Mouse (Mus musculus) testis, postnatal 14 days (tissue): ENCODE data around the gene Ttc4.

Experiments used
- DNase-seq: peaks from one replicate; pipeline ENCODE4 v3.0.0; 2021; ENCODE audit warnings: low spot score

Gene Ttc4

DNA sequence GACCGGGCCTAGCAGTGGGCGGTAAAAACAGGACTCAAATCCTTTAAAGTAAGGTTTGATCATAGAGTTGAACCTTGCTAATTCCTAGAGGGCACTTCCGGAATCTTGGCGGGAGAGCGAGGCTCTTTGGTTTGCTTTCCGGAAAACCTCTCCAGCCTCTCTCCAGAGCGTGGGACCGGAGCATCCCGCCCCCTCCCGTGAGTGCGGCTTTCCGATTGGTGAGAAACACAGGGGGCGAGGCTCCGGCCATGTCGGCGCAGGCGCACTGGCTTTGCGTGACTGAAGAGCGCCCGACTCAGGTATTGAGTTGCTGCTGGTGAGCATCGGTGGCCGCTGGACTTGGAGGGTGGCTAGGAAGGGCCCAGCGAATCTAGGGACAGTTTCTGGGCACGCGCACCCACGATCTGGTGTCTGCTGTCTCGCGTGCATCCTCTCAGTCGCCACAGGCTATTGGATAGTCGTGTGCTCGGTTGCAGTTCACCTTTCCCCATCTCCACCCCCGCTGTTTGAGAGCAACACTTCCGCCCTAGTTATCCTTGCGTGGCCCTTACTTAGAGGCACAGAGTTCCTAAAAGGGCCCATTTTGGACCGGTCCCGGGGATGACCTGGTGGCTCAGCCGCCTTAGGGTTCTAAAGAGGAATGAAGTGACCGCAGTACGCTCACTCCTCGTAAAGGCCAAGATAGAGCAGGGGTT is 27.8 kb downstream of the Ttc4 start, which contains the start of gene Pars2:
Gene Pars2, plus strand, starts transcription at position 237 of the 695 bp plus-strand sequence.
- DNase-seq, result peak; percentile 97

DNA sequence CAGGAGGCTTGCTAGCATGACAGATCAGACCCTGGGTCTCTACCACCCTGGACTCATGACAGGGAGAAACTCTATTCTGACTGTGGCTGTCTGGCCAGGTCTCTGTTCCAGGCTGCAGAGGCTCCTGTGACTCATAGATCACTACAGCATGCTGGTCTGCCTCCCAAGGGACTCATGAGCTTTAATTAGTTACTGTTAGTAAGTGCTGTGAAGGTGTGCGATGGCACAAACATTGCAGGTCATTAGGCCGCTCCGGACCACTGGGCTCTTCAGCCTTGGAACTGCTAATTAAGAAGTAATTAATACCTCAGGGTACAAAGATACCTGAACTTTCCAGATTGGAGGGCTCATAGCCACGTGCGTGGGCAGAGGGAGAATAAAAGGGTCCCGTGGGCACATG is 31.6 kb downstream of the Ttc4 start:
- no peak for DNase-seq

DNA sequence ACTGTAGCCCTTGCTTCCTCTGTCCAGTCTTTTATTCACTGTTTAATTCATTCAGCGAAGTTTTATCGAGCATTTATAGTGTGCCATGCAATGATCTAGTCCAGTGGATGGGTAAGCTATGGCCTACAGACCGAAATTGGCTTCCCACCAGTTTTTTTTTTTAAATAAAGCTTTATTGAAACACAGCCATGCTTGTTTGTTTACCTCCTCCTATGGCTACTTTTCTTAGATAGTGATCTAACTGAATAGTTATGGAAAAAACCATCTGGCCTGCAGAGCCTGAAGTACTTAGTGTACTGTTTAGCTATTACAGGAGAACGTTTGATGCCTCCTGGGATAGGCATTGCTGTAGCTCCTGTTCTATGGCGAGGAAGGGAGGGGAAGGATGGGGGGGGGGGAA is 32.9 kb downstream of the Ttc4 start:
- DNase-seq, result no peak

DNA sequence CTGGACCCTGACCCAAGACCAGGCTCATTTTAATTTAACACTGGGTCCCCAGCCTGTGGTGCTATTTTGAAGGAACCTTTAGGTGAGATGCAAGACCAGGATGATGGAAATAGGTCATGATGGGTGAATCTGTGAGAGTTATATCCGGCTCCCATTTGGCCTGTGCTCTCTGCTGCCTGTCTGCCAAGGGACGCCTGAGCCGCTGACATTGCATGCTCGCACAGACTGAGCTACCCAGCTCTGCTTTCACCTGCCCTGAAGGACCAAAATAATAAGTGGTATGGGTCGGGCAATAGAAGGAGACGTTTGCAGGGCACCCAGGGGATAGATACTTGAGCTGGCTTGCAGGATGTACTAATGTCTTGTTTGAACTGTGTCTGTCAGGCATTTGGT is 34.5 kb downstream of the Ttc4 start:
- no peak for DNase-seq

DNA sequence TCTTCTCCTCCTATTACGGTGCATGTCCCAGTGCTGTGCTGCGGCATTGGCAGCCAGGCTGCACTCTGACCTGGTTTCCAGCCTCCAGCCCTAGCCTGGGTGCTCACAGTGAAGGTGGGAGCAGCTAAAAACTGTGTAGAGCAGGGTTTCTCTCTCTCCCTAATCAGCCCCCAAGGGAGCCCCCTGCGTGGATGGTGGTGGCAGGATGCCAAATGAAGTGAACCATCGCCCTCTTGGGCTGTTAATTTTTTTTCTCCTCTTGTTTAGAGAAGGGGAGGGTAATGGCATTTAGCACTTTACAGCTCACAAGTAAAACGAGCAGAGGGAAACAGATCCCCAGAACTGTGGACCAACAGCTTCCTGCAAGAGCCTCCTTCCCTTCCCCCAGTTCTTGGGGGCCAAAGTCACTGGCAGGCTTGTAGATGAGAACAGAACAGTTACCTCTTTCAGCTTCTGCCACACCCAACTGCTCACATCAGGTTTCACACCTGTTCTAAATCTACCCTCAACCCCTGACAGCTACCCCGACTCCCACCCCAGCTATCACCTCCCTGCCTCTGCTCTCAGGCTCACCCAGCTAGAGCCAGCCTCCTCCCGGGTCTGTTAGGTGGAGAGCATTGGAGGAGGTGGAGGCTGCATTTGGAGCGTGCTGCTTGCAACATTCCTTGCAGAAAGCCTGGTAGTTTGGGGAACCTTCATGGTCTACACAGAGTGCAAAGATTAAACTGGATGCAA is 35.1 kb downstream of the Ttc4 start:
- DNase-seq, result no peak

DNA sequence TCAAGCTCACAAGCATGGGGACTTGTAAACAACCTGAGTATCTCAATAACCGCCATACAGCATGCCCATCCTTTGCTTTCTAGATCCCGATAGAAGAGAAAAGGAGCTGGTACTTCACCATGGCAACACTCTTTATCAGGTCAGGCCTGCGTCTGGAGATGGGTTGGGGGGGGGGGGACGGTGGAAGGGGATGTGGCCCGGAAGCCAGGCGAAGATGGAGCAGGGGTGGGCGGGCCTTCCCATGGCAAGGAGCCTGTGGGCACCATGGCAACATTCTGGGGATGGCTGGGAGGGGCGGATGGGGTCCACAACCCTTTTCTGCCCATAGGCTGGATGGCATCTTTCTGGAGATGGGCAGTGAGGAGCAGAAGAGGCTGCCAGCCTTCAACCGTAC is 44.7 kb downstream of the Ttc4 start:
- DNase-seq, result no peak

DNA sequence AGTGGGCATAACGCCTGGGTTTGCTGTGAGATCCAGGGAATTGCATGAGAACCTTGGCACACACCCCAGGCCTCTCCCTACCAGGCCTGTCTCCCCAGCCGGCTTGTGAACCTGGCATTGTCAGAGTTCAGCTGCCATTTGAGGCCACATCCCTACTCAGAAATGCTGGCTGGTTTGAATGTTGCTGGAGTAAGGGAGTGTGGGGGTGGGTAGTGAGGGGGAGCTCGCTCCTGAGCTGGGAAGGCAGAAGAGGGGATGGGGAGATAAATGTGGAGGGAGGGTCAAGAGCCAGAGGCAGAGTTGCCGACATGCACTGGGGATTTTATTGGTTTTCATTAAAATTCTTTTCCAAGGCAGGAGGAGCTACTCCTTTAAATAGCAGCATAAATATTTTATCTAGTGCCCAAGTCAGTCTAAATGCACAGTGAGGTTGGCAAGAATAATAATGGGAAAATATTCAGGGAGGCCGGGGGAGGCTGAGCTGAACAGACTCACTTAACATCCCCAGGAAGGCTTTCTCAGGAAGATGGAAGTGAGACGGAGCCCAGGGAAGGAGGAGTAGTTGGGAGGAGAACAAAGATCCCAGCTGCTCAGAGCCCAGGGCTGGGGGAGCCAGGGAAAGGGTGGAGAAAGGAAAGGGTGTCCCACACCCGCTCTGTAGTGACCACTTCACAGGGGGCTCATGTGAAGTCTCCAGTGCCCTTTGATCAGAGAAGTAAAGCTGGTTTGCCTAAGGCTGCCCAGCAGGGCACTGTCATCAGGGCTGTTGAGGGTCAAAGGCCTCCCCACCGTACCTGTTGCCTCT is 45.3 kb downstream of the Ttc4 start:
- DNase-seq, result no peak

DNA sequence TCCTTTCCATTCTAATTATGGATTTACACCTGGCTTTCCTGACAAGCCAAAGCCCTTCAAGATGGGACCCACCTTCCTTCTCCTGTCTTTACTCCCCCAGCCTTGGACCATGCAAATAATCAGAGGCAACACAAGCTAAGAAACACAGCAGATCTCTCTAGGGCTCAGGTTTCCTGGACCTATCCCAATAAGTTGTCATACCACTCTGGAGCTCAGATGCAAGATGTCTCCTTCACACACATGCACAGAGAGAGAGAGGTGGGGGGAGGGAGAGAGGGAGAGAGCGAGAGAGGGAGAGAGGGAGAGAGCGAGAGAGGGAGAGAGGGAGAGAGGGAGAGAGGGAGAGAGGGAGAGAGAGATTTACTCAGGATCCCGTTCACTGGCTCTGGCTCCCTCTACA is 46.4 kb downstream of the Ttc4 start:
- DNase-seq, result no peak

DNA sequence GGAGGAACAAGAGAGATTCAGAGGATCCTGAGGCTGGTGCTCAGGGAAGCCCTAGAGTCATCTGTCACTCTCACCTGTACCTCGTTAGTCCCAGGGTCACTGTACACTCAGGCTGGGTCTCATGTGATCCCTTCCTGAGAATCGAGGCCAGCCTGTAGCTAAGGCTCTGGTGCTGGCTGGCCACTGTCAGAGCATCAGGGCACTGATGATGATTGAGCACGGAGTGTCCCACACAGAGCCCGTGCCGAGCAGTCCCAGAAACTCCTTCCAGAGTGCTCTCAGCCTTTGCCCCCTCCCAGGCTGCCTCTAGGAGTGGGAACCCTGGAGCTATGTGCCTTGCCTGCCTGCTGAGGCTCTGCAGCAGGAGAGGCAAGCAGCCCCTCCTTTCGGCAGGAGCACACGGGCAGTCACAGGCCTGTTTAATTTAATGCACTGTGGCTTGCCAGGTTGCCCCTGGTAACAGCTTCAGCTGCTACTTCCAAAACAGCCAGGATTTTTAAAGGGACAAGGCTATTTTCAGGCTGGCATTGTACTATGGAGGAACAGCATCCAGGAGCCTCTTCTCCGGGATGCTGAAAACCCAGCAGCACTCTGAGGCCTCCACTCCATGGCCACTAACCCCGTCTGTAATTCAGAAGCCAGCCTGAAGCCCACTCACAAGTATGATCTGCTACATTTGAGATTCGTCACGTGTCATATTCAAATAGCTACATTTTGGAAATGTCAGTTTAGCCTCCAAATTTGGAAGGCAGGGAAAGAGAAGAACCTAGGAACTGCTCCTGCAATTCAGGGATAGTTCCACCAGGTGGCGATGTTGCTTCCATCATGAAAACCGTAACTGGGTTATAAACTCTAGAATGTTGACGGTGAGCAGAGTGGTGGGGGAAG is 48.2 kb downstream of the Ttc4 start:
- DNase-seq, result no peak

DNA sequence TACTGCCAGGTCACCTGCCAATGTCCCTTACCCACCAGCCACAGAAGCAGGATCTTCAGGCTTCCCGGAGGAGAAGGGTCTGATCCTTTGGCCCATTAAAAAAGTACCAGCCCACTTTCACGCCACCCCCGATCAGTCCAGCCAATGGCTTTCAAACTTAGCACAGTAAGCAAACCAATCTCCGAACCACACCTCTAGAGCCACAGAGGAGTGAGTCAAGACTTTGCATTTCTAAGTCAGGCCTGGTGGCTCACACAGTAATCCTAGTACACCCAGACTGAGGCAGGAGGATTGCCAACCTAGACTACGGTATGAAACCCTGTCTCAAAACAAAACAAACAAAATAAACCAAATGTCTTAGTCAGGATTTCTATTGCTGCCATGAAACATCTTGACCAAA is 49.4 kb downstream of the Ttc4 start:
- no peak for DNase-seq

DNA sequence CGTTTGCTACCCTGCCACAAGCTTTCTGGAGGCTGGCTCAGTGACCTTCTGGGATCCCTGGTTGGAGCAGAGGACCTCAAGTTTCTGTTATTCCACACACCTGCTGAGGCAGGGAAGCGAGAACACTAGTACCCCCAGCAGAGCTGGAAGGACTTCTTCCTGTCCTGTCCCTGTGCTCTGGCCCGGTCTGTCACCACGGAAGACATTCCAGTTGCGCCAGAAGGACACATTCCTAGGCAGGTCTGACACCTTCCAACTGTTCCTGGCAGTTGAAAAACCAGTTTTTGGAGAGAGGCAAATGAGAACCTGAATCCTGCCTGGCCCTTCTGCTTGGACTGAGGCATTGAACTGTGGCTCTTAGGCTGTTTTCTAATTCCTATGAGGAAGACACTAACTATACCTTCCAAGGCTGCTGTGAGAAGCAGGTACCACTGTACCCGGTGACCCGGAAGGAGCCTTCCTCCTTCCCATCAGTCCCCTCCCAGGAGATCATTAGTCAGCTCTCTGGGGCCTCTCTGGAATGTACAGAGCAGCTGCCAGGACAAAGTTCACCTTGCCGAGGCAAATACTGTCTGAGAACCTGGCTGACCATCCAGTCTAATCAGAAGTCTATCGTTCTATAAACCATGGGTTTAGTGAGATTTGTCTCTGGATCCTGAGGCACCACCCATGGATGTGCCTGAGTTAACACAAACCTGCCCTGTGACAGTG is 49.9 kb downstream of the Ttc4 start:
- DNase-seq, result no peak

DNA sequence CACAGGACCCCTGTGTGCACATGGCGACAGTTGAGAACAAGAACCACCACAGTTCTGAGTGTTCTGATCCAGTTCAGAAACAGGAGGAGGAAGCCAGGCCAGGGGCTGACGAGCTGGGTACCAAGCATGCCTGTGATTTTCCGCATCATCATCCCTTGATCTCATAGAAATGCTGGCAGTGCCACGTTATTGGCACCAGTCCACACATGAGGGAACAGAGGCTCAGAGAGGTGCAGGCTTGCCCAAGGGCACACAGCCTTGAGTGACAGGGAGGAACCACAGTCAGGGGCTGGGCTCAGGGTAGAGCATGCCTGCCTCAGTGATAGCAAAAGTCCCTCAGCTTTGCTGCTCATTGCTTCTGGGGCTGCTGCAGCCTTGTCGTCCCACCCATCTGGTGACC is 50.9 kb downstream of the Ttc4 start:
- no peak for DNase-seq

DNA sequence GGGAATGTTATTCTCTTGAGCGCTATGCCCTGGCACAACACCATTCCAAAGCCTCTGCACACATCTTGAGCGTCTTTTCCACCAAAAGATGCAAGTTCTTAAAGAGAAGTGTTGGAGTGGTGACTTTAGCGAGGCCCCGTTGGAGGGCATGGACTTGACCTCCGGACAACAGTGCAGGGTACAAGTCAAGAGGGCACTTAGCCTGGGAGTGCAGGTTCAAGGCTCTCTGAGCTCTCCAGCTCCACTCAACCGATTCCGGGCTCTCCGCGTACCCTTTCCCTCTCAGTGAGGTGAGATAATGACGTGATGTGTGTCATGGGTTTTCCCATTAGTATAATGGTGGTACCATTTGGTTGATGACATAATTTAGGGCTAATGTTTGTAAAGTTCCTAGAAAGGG is 54.5 kb downstream of the Ttc4 start:
- no peak for DNase-seq

DNA sequence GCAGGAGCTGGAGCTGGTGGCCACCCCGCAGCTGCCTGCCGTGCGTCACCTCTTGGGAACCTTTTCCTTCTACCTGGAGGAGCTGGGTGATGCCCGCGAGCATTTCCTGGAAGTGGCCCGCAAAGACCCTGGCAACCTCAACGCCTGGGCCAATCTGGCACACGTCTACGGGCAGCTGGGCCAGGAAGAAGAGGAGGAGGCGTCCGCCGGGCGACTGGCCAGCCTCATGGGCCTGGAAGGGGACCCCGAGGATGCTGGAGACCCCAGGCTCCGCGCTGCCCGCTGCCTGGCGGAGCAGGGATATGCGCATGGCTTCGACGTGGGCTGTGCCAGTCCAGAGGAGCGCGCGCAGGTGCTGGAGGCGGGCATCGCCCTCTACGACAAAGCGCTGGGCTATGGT is 56.0 kb downstream of the Ttc4 start:
- no peak for DNase-seq

DNA sequence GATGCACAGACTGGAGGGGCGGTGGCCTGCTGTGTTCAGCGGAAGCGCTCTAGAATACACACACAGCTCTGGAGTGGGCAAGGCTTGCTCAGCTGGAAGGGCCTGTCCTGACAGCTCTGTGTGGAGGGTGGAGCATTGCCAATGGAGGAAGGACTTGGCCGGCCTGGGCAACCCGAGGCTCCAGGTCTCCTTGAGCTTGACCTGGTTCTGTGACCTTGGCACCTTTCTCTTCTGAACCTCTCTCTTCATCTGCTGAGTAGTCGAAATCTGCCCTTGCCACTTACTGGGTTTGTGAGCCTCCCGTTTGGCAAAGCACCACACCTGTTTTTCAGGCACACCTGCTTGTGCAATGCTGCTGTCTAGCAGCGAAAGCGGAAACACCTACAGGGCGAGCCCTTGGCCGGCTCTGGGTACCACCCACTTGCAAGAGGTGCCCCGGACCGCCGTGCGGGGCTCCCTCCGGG is 56.7 kb downstream of the Ttc4 start, which contains the start of gene Ttc22:
Gene Ttc22, plus strand, starts transcription at position 403 of the 464 bp plus-strand sequence.
- no peak for DNase-seq

DNA sequence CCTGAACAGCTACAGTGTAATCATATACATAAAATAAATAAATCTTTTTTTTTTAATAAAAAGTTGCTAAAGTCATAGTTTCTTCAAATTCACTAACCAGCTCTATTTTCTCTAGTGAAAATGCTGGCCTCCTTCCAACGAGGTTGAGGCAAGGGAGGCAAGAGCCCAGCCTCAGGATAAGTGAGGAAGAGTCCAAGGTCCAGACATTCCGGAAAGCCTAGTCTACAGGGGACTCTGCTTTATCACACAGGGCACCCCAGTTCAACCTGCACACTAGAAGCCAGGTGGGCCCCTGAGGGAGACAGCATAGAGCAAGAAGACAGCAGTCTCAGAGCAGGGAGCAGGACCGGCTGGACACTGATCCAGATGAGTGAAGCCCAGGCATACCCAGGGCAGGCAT is 57.3 kb downstream of the Ttc4 start:
- no peak for DNase-seq

DNA sequence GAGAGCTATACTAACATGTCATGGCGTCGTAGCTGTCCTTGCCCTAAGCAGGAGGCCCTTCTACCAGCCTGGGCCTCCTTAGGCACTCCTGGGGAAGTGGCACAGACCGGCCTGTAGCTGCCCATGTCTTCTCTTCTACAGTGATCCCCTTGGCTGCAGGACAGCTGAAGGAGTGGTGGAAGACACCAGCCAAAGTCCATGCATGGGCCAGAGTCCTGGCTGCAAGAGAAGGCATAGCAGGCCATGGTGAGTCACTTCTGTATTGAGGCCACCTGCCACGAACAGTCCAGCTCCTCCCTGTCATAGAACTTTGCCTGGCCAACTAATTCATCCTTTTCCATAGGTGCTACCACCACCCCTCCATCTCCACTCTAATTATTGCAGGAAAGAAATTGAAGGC is 59.8 kb downstream of the Ttc4 start:
- no peak for DNase-seq

DNA sequence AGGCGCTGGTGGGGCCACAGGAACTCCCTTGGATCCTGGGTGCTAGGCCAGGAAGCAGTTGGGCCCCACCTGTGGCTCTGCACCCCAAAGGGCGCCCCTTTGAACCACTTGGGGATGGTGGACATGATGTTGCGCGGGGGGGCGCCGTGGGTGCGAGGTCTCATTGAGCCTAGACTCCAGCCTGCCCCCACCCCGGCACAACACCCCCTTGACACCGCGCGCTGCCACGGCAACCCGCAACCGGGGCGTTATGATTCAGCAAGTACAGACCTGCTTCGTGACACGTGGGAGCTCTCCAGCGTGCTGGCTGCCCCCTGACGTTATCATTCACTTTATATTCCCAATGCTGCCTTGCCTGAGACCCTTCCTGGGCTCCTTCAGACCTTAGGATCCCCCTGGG is 61.7 kb downstream of the Ttc4 start, which contains the start of gene Lexm:
Gene Lexm, minus strand, starts transcription at position 186 of the 400 bp plus-strand sequence.
- DNase-seq, result no peak

DNA sequence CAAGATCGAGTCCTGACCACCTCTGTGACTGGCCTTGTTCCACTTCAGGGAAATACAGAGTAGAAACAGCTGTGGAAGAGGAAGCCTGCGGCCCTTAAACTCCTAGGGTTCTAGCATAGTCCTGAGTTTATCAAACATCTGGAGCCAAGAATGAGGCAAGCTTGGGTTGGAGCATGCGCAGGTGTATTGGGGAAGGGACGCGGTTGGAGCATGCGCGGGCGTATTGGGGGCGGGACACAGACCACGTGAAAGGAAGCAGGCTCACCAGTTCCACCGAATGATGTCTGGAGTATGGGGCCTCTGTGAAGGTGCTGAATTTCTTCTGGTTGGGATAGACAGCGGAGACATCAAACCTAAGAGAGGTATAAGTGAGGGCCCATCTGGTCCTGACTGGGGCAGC is 63.1 kb downstream of the Ttc4 start:
- DNase-seq, result peak; percentile 56

DNA sequence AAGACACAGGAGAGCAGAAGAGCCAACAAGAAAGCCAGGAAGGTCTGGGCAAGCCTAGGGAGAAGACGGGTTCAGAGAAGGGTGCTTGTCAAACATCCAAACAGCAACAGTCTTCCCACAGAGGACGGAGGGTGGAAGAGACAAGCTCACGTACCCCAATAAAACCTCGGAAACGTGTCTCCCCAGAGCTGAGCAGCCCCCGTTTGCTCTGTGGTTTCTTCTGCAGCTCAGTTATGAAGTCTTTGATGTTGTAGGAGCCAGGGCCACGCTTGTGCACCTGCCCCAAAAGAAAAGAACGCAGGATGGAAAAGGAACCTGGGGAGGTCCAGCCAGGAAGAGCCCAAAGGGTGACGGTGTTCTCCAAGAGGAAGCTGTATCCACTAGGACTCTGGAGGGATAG is 63.9 kb downstream of the Ttc4 start:
- DNase-seq, result no peak

DNA sequence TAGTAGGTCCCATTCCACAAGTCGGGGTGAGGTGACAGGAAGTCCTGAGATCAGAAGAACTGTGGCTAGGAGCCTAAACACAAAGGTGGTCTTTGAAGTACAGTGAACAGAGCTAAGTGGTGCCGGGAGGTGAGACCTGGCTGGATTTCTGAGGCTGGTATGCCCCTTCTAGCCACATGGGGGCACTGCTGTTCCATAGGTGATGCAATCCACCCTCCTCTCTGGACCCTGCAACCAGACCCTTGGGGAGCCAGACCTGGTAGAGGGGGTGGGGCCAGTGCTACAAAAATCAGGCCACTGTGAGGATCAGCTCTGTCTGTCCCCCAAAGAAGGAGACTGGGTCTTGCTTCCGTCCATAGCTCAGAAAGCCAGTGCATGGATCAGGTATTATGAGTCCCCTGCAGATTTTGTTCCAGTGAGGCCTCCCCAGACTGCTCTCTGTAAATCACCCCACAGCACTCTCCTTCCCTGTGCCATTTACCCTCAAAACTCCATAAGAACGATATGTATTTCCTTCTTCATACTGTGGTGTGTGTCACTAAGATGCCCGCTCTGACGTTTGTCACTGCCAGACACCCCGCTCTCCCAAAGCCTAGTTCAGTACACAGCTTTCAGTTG is 64.5 kb downstream of the Ttc4 start:
- DNase-seq, result peak; percentile 44
